16 mouse cellular contexts compared by ENCODE assay signal in genomic region chr4:106244384-106244819, GRCm38 (mm10).
A peak's percentile ranks its signal among the peaks of the same experiment; 100 is the strongest.
DNase-seq lines count a peak whose midpoint lies in the region; ATAC-seq and TF ChIP-seq lines count a peak whose summit lies in the region.
"Had no signal": no experiment of that assay in that cellular context is flagged by ENCODE, and none has a peak within 500 bp of the region (broad histone marks: within the 10 kb centered on the region; RNA-seq: fewer than 3 reads in every experiment).

No protein-coding gene starts in this region.

- CTCF ChIA-PET in Patski (lab: Charles Lee) = interaction anchor here (1.0 to 2.5 kb wide), 3 partner anchors 11 to 131 kb away, joined by 3 to 12 read pairs (median 3); no protein-coding TSS in a partner anchor

- no peaks in the 10 kb centered on the region for H3K4me1 ChIP-seq in kidney, embryonic 14.5 days (ENCODE audit: control insufficient read depth, insufficient read depth, low read length)
- H3K4me1 ChIP-seq in midbrain, embryonic 10.5 days = no peaks in the 10 kb centered on the region
- H3K4me1 ChIP-seq: embryonic facial prominence, embryonic 10.5 days; limb, embryonic 15.5 days; neural tube, embryonic 13.5 days had no signal

- 86% methylated on average over 14 of the region's 14 CpGs for WGBS in kidney, embryonic 14.5 days
- 93% methylated on average over 14 of the region's 14 CpGs for WGBS in midbrain, embryonic 10.5 days

- H3K4me2 ChIP-seq in kidney, embryonic 14.5 days (replicated peaks; ENCODE audit: low read depth, low read length) = no peak overlapping the region
- H3K4me2 ChIP-seq: limb, embryonic 15.5 days; neural tube, embryonic 13.5 days had no signal

- no peak for TF ChIP-seq CTCF in Patski (IDR thresholded peaks at IDR 0.05)

- H3K36me3 ChIP-seq in kidney, embryonic 14.5 days (ENCODE audit: control insufficient read depth, insufficient read depth, low read length) = no peaks in the 10 kb centered on the region
- H3K36me3 ChIP-seq in midbrain, embryonic 10.5 days = no peaks in the 10 kb centered on the region
- H3K36me3 ChIP-seq: embryonic facial prominence, embryonic 10.5 days; limb, embryonic 15.5 days; neural tube, embryonic 13.5 days had no signal

- POLR2A ChIA-PET in Patski (lab: Charles Lee) = interaction anchor here (1.2 to 1.4 kb wide), 2 partner anchors 12 kb away, joined by 3 to 4 read pairs; no protein-coding TSS in a partner anchor

- no peaks in the 10 kb centered on the region for H3K9me3 ChIP-seq in kidney, embryonic 14.5 days (ENCODE audit: control insufficient read depth, low read length)
- no peaks in the 10 kb centered on the region for H3K9me3 ChIP-seq in midbrain, embryonic 10.5 days (replicated peaks)
- H3K9me3 ChIP-seq: embryonic facial prominence, embryonic 10.5 days; limb, embryonic 15.5 days; neural tube, embryonic 13.5 days had no signal

- H3K9ac ChIP-seq in kidney, embryonic 14.5 days (ENCODE audit: low read depth, low read length) = no peak overlapping the region
- H3K9ac ChIP-seq: limb, embryonic 15.5 days; neural tube, embryonic 13.5 days had no signal

- H3K27me3 ChIP-seq in kidney, embryonic 14.5 days (ENCODE audit: control insufficient read depth, insufficient read depth, low read length) = no peaks in the 10 kb centered on the region
- no peaks in the 10 kb centered on the region for H3K27me3 ChIP-seq in Patski
- peaks cover 24% of the 10 kb centered on the region for H3K27me3 ChIP-seq in midbrain, embryonic 10.5 days (ENCODE audit: low read depth, poor library complexity, severe bottlenecking)
- H3K27me3 ChIP-seq: limb, embryonic 15.5 days; neural tube, embryonic 13.5 days had no signal

- H3K27ac ChIP-seq in kidney, embryonic 14.5 days (ENCODE audit: low read depth, low read length) = no peak overlapping the region
- H3K27ac ChIP-seq in midbrain, embryonic 10.5 days (replicated peaks) = no peak overlapping the region
- H3K27ac ChIP-seq: embryonic facial prominence, embryonic 10.5 days; limb, embryonic 15.5 days; neural tube, embryonic 13.5 days had no signal

- ATAC-seq in kidney, embryonic 14.5 days (ENCODE audit: low FRiP score, low TSS enrichment) = no peak
- peak; percentile 94 for ATAC-seq in Patski
- ATAC-seq: intestine, postnatal 0 days had no signal

- in situ Hi-C loops in Patski (cut with MboI; ENCODE audit: low pct_unique_long_range_greater_than_20kb) = no loop called here

- DNase-seq in kidney, adult 11 months = peak; percentile 93
- peak; percentile 94 for DNase-seq in Patski (ENCODE audit: low read depth, low spot score)
- DNase-seq in kidney, adult 9 months = peak; percentile 94
- DNase-seq in kidney, postnatal 36 days = peak; percentile 83 to 89
- DNase-seq in midbrain, embryonic 10.5 days (ENCODE audit: low spot score) = no peak
- DNase-seq in right cerebral cortex, adult 2 months (ENCODE audit: low spot score in 2 of 2) = no peak
- DNase-seq: cerebellum, adult 8-10 months; heart, postnatal 36 days; lung, adult 2 months; right cerebral cortex, postnatal 14 days; thymus, adult 18-20 months had no signal

- H3K4me3 ChIP-seq in kidney, embryonic 14.5 days (ENCODE audit: low read length) = no peak overlapping the region
- no peak overlapping the region for H3K4me3 ChIP-seq in midbrain, embryonic 10.5 days
- H3K4me3 ChIP-seq: embryonic facial prominence, embryonic 10.5 days; limb, embryonic 15.5 days; neural tube, embryonic 13.5 days had no signal

Comparison
In these comparisons a context has a peak if more than half of its experiments do, and no peak if none do; other contexts are left out.
1. DNase-seq: peak in kidney, adult 11 months (single experiment), Patski (single experiment), kidney, adult 9 months (single experiment) and kidney, postnatal 36 days (2 of 2); none in midbrain, embryonic 10.5 days (single experiment) and right cerebral cortex, adult 2 months (0 of 2).